Mouse (Mus musculus): ENCODE data around the gene Fam228a.

- TF ChIP-seq CTCF (IDR thresholded peaks at IDR 0.05; ENCODE audit: extremely low read depth, insufficient read length, insufficient replicate concordance, low read depth, low read length) (no peak), POLR2A (IDR thresholded peaks at IDR 0.05; ENCODE audit: low read depth, low read length) (no peak)
Measured at GRCm38 (mm10) chr12:4664929-4665674, 73.1 kb downstream of the Fam228a start.

Data from small intestine, adult 2 months (tissue).